Mouse (Mus musculus): Measurements from ENCODE around the gene Espn. TPM values are rescaled to one million over a fixed set of nuclear protein-coding genes. Genes with fewer than 3 reads are reported as not detected.

The Espn gene
- polyA plus RNA-seq, 1 experiment from 2014 or later = 2.0 TPM

GRCm38 (mm10) chr4:152108673-152109072, 43.5 kb downstream of the Espn start:
- H3K9ac ChIP-seq (replicated peaks; ENCODE audit: low read depth) = no peak overlapping the region
- H3K36me3 ChIP-seq (ENCODE audit: insufficient read depth, low read length) = peaks cover 21% of the 10 kb centered on the region
- DNase-seq (ENCODE audit: low spot score) (no peak), ATAC-seq (no peak)
- 0 out of 2 replicates have a peak overlapping the region, but pooled peaks have one; percentile 65 for H3K4me2 ChIP-seq (replicated peaks; ENCODE audit: low read depth, low read length)
- H3K4me1 ChIP-seq (ENCODE audit: insufficient read depth, low read depth, low read length) = 0 out of 2 replicates have a peak, but pooled peaks cover 3% of the 10 kb centered on the region
- TF ChIP-seq EP300 (IDR thresholded peaks at IDR 0.05) (no peak), CTCF (IDR thresholded peaks at IDR 0.05) (no peak)
- H3K27me3 ChIP-seq (replicated peaks; ENCODE audit: insufficient read depth, low read length) = no peaks in the 10 kb centered on the region
- H3K9me3 ChIP-seq (ENCODE audit: low read length) = no peaks in the 10 kb centered on the region
- H3K4me3 ChIP-seq (ENCODE audit: low read depth, low read length) = no peak overlapping the region
- WGBS = 84% methylated on average over 5 of the region's 5 CpGs
- H3K27ac ChIP-seq (ENCODE audit: low read length) = no peak overlapping the region

GRCm38 (mm10) chr4:152107971-152108509, 44.1 kb downstream of the Espn start:
- Histone ChIP-seq H3K9me3 (ENCODE audit: low read length) (no peaks in the 10 kb centered on the region), H3K36me3 (ENCODE audit: insufficient read depth, low read length) (peaks cover 27% of the 10 kb centered on the region), H3K27ac (ENCODE audit: low read length) (peak overlapping the region; percentile 93), H3K27me3 (replicated peaks; ENCODE audit: insufficient read depth, low read length) (no peaks in the 10 kb centered on the region), H3K4me2 (replicated peaks; ENCODE audit: low read depth, low read length) (peak overlapping the region; percentile 65), H3K4me1 (ENCODE audit: insufficient read depth, low read depth, low read length) (0 out of 2 replicates have a peak, but pooled peaks cover 3% of the 10 kb centered on the region), H3K4me3 (ENCODE audit: low read depth, low read length) (peak overlapping the region; percentile 27; the same call in 1 of the 2 replicates), H3K9ac (replicated peaks; ENCODE audit: low read depth) (no peak overlapping the region)
- DNase-seq (ENCODE audit: low spot score) (peak; percentile 91), ATAC-seq (peak; percentile 92)
- 36% methylated on average over 30 of the region's 30 CpGs for WGBS
- TF ChIP-seq CTCF (IDR thresholded peaks at IDR 0.05) (no peak), EP300 (IDR thresholded peaks at IDR 0.05) (no peak)

- Histone ChIP-seq H3K9ac (replicated peaks; ENCODE audit: low read depth) (no peak overlapping the region), H3K9me3 (ENCODE audit: low read length) (no peaks in the 10 kb centered on the region), H3K4me3 (ENCODE audit: low read depth, low read length) (peak overlapping the region; percentile 27; the same call in 1 of the 2 replicates), H3K4me2 (replicated peaks; ENCODE audit: low read depth, low read length) (peak overlapping the region; percentile 65), H3K27ac (ENCODE audit: low read length) (peak overlapping the region; percentile 93), H3K27me3 (replicated peaks; ENCODE audit: insufficient read depth, low read length) (no peaks in the 10 kb centered on the region), H3K36me3 (ENCODE audit: insufficient read depth, low read length) (peaks cover 27% of the 10 kb centered on the region), H3K4me1 (ENCODE audit: insufficient read depth, low read depth, low read length) (0 out of 2 replicates have a peak, but pooled peaks cover 3% of the 10 kb centered on the region)
- TF ChIP-seq CTCF (IDR thresholded peaks at IDR 0.05) (no peak), EP300 (IDR thresholded peaks at IDR 0.05) (no peak)
- ATAC-seq = peak; percentile 95
- WGBS = 22% methylated on average over 22 of the region's 24 CpGs
- peak; percentile 93 for DNase-seq (ENCODE audit: low spot score)
These were observed 44.7 kb downstream of the Espn start for GRCm38 (mm10) chr4:152107493-152107892.

GRCm38 (mm10) chr4:152106746-152107145, 45.4 kb downstream of the Espn start:
- TF ChIP-seq CTCF (IDR thresholded peaks at IDR 0.05) (peak; percentile 59), EP300 (IDR thresholded peaks at IDR 0.05) (no peak)
- no peak overlapping the region for H3K4me3 ChIP-seq (ENCODE audit: low read depth, low read length)
- H3K4me2 ChIP-seq (replicated peaks; ENCODE audit: low read depth, low read length) = no peak overlapping the region
- peaks cover 27% of the 10 kb centered on the region for H3K36me3 ChIP-seq (ENCODE audit: insufficient read depth, low read length)
- H3K4me1 ChIP-seq (ENCODE audit: insufficient read depth, low read depth, low read length) = peaks cover 5% of the 10 kb centered on the region; the same call in 1 of the 2 replicates
- H3K27ac ChIP-seq (ENCODE audit: low read length) = peak overlapping the region; percentile 93
- DNase-seq (ENCODE audit: low spot score) = peak; percentile 46
- ATAC-seq = 0 out of 2 replicates have a peak, but pooled peaks have one; percentile 10
- WGBS = 62% methylated on average over 9 of the region's 9 CpGs
- H3K9ac ChIP-seq (replicated peaks; ENCODE audit: low read depth) = no peak overlapping the region
- H3K9me3 ChIP-seq (ENCODE audit: low read length) = no peaks in the 10 kb centered on the region
- no peaks in the 10 kb centered on the region for H3K27me3 ChIP-seq (replicated peaks; ENCODE audit: insufficient read depth, low read length)

GRCm38 (mm10) chr4:152103025-152103424, 49.1 kb downstream of the Espn start:
- TF ChIP-seq EP300 (IDR thresholded peaks at IDR 0.05) (no peak), CTCF (IDR thresholded peaks at IDR 0.05) (peak; percentile 91)
- Histone ChIP-seq H3K4me3 (ENCODE audit: low read depth, low read length) (no peak overlapping the region), H3K9ac (replicated peaks; ENCODE audit: low read depth) (no peak overlapping the region), H3K4me2 (replicated peaks; ENCODE audit: low read depth, low read length) (no peak overlapping the region), H3K9me3 (ENCODE audit: low read length) (no peaks in the 10 kb centered on the region), H3K27ac (ENCODE audit: low read length) (no peak overlapping the region), H3K4me1 (ENCODE audit: insufficient read depth, low read depth, low read length) (peaks cover 9% of the 10 kb centered on the region), H3K36me3 (ENCODE audit: insufficient read depth, low read length) (peaks cover 11% of the 10 kb centered on the region), H3K27me3 (replicated peaks; ENCODE audit: insufficient read depth, low read length) (no peaks in the 10 kb centered on the region)
- WGBS = 43% methylated on average over 7 of the region's 7 CpGs
- no peak for ATAC-seq
- DNase-seq (ENCODE audit: low spot score) = peak; percentile 57

DNA sequence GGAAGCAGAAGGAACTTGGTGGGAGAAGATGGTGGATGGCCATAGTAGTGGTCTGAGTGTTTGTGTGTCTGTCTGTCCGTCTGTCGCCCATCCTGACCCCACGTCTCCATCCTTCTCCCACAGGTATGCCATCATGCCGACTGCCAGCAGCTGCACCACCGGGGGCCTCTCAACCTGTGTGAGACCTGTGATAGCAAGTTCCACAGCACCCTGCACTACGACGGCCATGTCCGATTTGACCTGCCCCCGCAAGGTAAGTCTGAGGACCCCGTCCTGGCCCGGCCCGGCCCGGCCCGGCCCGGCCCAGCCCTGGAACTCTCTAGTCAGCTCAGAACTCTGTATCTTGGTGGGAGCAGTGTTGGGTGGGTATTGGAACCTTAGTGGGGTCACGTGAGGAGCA, 50.2 kb downstream of the Espn start:
- Histone ChIP-seq H3K9ac (replicated peaks; ENCODE audit: low read depth) (no peak overlapping the region), H3K27ac (ENCODE audit: low read length) (no peak overlapping the region), H3K4me1 (ENCODE audit: insufficient read depth, low read depth, low read length) (peaks cover 9% of the 10 kb centered on the region), H3K9me3 (ENCODE audit: low read length) (no peaks in the 10 kb centered on the region), H3K4me3 (ENCODE audit: low read depth, low read length) (no peak overlapping the region), H3K36me3 (ENCODE audit: insufficient read depth, low read length) (peaks cover 11% of the 10 kb centered on the region), H3K4me2 (replicated peaks; ENCODE audit: low read depth, low read length) (no peak overlapping the region), H3K27me3 (replicated peaks; ENCODE audit: insufficient read depth, low read length) (no peaks in the 10 kb centered on the region)
- 97% methylated on average over 16 of the region's 16 CpGs for WGBS
- TF ChIP-seq CTCF (IDR thresholded peaks at IDR 0.05) (no peak), EP300 (IDR thresholded peaks at IDR 0.05) (no peak)
- no peak for ATAC-seq
- DNase-seq (ENCODE audit: low spot score) = no peak

Data from lung, postnatal 0 days (tissue).